Mouse (Mus musculus): ENCODE data around the gene Slc29a4. TPM values are rescaled to one million over a fixed set of nuclear protein-coding genes. Genes with fewer than 3 reads are reported as not detected.

Slc29a4 gene
- polyA plus RNA-seq, 1 experiment from 2014 or later = 58.5 TPM

- 63% methylated on average over 7 of the region's 7 CpGs for WGBS
- Histone ChIP-seq H3K36me3 (no peaks in the 10 kb centered on the region), H3K4me1 (peaks cover 1% of the 10 kb centered on the region; the same call in 1 of the 2 replicates), H3K27me3 (no peaks in the 10 kb centered on the region), H3K9me3 (replicated peaks) (0 out of 2 replicates have a peak, but pooled peaks cover 8% of the 10 kb centered on the region), H3K9ac (no peak overlapping the region), H3K4me3 (no peak overlapping the region), H3K27ac (peak overlapping the region; percentile 8; the same call in 1 of the 2 replicates), H3K4me2 (replicated peaks) (no peak overlapping the region)
- ATAC-seq (ENCODE audit: low FRiP score) = no peak
Measured at GRCm38 (mm10) chr5:142678141-142678571, 14.2 kb upstream of the Slc29a4 start.

GRCm38 (mm10) chr5:142679065-142679464, 13.2 kb upstream of the Slc29a4 start:
- no peaks in the 10 kb centered on the region for H3K4me1 ChIP-seq
- no peak overlapping the region for H3K4me2 ChIP-seq (replicated peaks)
- H3K9ac ChIP-seq = no peak overlapping the region
- H3K27me3 ChIP-seq = no peaks in the 10 kb centered on the region
- WGBS = 96% methylated on average over 1 of the region's 1 CpGs
- H3K27ac ChIP-seq = no peak overlapping the region
- H3K36me3 ChIP-seq = no peaks in the 10 kb centered on the region
- H3K9me3 ChIP-seq (replicated peaks) = 0 out of 2 replicates have a peak, but pooled peaks cover 11% of the 10 kb centered on the region
- ATAC-seq (ENCODE audit: low FRiP score) = no peak
- no peak overlapping the region for H3K4me3 ChIP-seq

DNA sequence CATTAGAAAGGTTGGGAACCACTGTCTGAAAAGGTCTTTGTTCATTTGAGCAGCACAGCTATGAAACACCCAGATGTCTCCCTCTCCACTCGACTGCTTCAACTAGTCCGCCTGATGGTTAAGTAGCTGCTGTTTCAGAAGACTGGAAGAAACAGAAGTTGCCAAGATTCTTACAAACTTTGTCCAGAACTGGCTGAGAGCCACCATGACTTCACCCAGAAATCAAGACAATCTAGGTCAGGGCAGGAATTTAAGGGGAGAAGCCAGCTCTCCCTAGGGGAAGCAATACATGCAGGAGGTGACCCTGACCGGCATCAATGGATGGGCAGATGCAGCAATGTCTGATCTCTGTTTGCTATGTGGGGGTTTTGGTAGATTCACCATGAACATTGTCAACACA, 10.4 kb upstream of the Slc29a4 start:
- Histone ChIP-seq H3K27ac (no peak overlapping the region), H3K27me3 (no peaks in the 10 kb centered on the region), H3K9me3 (replicated peaks) (0 out of 2 replicates have a peak, but pooled peaks cover 11% of the 10 kb centered on the region), H3K4me1 (no peaks in the 10 kb centered on the region), H3K4me2 (replicated peaks) (no peak overlapping the region), H3K9ac (no peak overlapping the region), H3K4me3 (no peak overlapping the region), H3K36me3 (no peaks in the 10 kb centered on the region)
- no peak for ATAC-seq (ENCODE audit: low FRiP score)
- WGBS = 84% methylated on average over 3 of the region's 3 CpGs

DNA sequence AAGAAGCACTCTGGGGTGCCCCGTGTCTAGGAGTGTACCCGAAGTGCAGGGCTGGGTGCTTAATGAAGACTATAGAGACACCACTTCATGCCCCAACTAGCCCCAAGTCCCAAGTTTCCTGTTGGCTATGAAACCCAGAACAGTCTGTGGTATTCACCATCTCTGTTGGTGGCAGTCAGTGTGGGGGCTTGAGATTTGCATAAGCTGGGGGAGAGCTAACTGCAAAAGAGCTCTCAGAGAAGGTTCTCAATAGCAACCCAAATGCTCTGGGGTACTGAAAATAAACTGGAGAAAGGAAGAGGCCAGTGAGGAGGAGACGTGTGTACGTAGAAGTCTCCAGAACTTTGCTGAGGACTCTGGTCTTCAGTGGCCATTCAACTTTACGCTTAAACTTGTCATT, 9.8 kb upstream of the Slc29a4 start:
- Histone ChIP-seq H3K4me2 (replicated peaks) (no peak overlapping the region), H3K36me3 (no peaks in the 10 kb centered on the region), H3K27me3 (no peaks in the 10 kb centered on the region), H3K4me3 (no peak overlapping the region), H3K9ac (no peak overlapping the region), H3K27ac (no peak overlapping the region), H3K9me3 (replicated peaks) (0 out of 2 replicates have a peak, but pooled peaks cover 11% of the 10 kb centered on the region), H3K4me1 (no peaks in the 10 kb centered on the region)
- 83% methylated on average over 5 of the region's 5 CpGs for WGBS
- no peak for ATAC-seq (ENCODE audit: low FRiP score)

DNA sequence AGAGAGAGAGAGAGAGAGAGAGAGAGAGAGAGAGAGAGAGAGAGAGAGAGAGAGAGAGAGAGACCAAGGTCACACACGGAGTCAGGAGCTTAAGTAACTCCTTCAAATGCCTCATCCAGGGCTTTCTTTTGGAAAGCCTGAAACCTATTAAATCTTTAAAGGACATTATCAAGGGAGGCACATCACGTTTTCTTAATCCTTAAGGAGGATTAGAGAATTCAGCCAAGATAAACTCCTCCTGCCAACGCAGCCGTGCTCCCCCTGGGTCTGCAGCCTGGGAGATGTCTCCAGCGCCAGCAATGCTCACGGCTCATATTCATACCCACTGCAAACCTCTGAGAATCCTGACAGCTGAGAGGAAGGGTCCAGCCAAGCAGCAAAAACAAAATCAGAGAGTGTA, 3.4 kb upstream of the Slc29a4 start:
- Histone ChIP-seq H3K27ac (no peak overlapping the region), H3K9ac (no peak overlapping the region), H3K4me3 (no peak overlapping the region), H3K4me2 (replicated peaks) (no peak overlapping the region), H3K36me3 (no peaks in the 10 kb centered on the region), H3K9me3 (replicated peaks) (no peaks in the 10 kb centered on the region), H3K4me1 (peaks cover 8% of the 10 kb centered on the region), H3K27me3 (no peaks in the 10 kb centered on the region; the same call in 1 of the 2 replicates)
- WGBS = 56% methylated on average over 6 of the region's 6 CpGs
- ATAC-seq (ENCODE audit: low FRiP score) = no peak

GRCm38 (mm10) chr5:142690343-142690742, 2.0 kb upstream of the Slc29a4 start:
- Histone ChIP-seq H3K27me3 (no peaks in the 10 kb centered on the region; the same call in 1 of the 2 replicates), H3K9me3 (replicated peaks) (no peaks in the 10 kb centered on the region), H3K9ac (no peak overlapping the region), H3K4me2 (replicated peaks) (no peak overlapping the region), H3K4me3 (no peak overlapping the region), H3K36me3 (no peaks in the 10 kb centered on the region), H3K27ac (no peak overlapping the region), H3K4me1 (peaks cover 13% of the 10 kb centered on the region)
- no peak for ATAC-seq (ENCODE audit: low FRiP score)
- 79% methylated on average over 3 of the region's 3 CpGs for WGBS

GRCm38 (mm10) chr5:142692971-142693737, 842 bp downstream of the Slc29a4 start:
- Histone ChIP-seq H3K9me3 (replicated peaks) (no peaks in the 10 kb centered on the region), H3K4me2 (replicated peaks) (no peak overlapping the region), H3K27me3 (peaks cover 2% of the 10 kb centered on the region; the same call in 1 of the 2 replicates), H3K27ac (no peak overlapping the region), H3K36me3 (no peaks in the 10 kb centered on the region), H3K4me3 (no peak overlapping the region), H3K4me1 (peaks cover 13% of the 10 kb centered on the region), H3K9ac (no peak overlapping the region)
- WGBS = 68% methylated on average over 12 of the region's 12 CpGs
- ATAC-seq (ENCODE audit: low FRiP score) = no peak

GRCm38 (mm10) chr5:142693738-142694430, 1.6 kb downstream of the Slc29a4 start:
- 48% methylated on average over 8 of the region's 8 CpGs for WGBS
- Histone ChIP-seq H3K9me3 (replicated peaks) (no peaks in the 10 kb centered on the region), H3K4me2 (replicated peaks) (no peak overlapping the region), H3K4me1 (peaks cover 13% of the 10 kb centered on the region), H3K4me3 (no peak overlapping the region), H3K27me3 (peaks cover 5% of the 10 kb centered on the region; the same call in 1 of the 2 replicates), H3K27ac (no peak overlapping the region), H3K36me3 (no peaks in the 10 kb centered on the region), H3K9ac (no peak overlapping the region)
- no peak for ATAC-seq (ENCODE audit: low FRiP score)

DNA sequence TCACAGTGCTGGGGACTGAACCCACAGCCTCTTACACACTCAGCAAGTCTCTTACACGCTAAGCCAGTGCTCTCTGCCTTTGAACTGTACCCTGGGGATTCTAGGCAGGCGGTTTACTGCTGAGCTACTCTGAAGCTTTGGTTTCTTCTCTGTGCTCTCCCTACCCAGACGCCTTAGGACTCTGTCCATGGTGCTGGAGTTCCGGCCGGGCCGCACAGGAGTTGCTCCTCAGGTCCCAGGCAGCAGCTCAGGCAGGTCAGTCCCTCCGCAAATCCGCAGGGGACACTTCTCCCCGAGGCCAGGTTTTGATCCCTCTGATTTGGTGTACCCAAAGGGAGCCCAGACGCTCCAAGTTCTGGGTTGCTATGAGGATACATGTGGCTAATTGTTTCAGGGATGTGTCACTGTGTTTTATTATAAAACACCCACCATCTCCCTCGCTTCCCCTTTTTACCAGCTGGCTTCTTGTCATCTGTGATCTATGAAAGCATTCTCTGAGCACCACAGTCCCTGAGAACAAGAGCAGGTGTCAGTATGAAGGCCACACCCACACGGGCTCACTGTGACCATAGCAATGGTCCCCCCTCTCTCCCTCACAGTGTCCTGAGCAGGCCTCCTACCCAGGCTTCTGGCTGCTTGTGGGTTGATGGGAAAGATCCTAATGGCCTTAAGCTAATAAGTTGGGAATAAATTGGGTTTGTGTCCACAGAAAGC, 2.5 kb downstream of the Slc29a4 start:
- Histone ChIP-seq H3K27ac (0 out of 2 replicates have a peak overlapping the region, but pooled peaks have one; percentile 35), H3K4me2 (replicated peaks) (no peak overlapping the region), H3K4me3 (no peak overlapping the region), H3K9me3 (replicated peaks) (no peaks in the 10 kb centered on the region), H3K9ac (no peak overlapping the region), H3K27me3 (peaks cover 5% of the 10 kb centered on the region; the same call in 1 of the 2 replicates), H3K4me1 (peaks cover 13% of the 10 kb centered on the region), H3K36me3 (no peaks in the 10 kb centered on the region)
- no peak for ATAC-seq (ENCODE audit: low FRiP score)
- 9% methylated on average over 12 of the region's 12 CpGs for WGBS

DNA sequence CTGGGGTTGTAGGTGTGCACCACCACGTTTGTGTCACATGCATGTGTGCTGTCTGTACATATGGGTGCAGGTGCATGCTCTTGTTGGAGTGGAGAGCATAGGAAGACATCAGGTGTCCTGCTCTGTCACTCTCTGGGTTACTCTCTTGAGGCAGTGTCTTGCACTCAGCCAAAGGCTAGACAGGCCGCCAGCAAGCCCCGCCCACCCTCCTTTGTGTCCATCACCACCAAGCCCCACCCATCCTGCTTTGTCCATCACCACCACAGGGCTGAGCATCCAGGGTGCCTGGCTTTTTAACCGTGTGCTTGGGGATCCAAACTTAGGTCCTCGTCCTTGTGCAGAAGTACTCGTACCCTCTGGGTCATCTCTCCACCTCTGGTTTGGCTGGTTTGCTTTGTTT, 3.9 kb downstream of the Slc29a4 start:
- ATAC-seq (ENCODE audit: low FRiP score) = no peak
- peaks cover 15% of the 10 kb centered on the region for H3K4me1 ChIP-seq
- no peak overlapping the region for H3K9ac ChIP-seq
- H3K36me3 ChIP-seq = no peaks in the 10 kb centered on the region
- H3K9me3 ChIP-seq (replicated peaks) = no peaks in the 10 kb centered on the region
- peaks cover 18% of the 10 kb centered on the region for H3K27me3 ChIP-seq
- no peak overlapping the region for H3K4me3 ChIP-seq
- H3K27ac ChIP-seq = no peak overlapping the region
- no peak overlapping the region for H3K4me2 ChIP-seq (replicated peaks)
- WGBS = 24% methylated on average over 6 of the region's 6 CpGs

GRCm38 (mm10) chr5:142696865-142697264, 4.6 kb downstream of the Slc29a4 start:
- 90% methylated on average over 6 of the region's 6 CpGs for WGBS
- H3K27ac ChIP-seq = no peak overlapping the region
- no peak for ATAC-seq (ENCODE audit: low FRiP score)
- no peak overlapping the region for H3K4me2 ChIP-seq (replicated peaks)
- H3K9me3 ChIP-seq (replicated peaks) = no peaks in the 10 kb centered on the region
- peaks cover 23% of the 10 kb centered on the region for H3K27me3 ChIP-seq
- H3K9ac ChIP-seq = no peak overlapping the region
- no peak overlapping the region for H3K4me3 ChIP-seq
- peaks cover 20% of the 10 kb centered on the region for H3K4me1 ChIP-seq
- H3K36me3 ChIP-seq = no peaks in the 10 kb centered on the region

DNA sequence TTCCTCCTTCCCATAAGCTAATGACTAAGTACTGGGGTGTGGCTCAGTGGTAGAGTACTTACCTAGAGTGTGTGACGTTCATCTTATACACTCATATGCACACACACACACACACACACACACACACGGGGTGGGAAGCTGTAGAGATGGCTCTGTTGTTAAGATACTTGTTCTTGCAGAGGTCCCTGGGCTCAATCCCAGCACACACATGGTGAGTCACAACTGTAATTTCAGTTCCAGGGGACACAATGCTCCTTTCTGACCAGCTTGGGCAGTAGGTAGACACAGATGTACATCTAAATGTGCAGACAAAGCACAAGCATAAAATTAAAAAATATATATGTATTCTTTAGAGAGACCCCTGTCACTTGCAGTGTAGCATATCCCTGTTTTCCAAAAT, 5.4 kb downstream of the Slc29a4 start:
- H3K9me3 ChIP-seq (replicated peaks) = no peaks in the 10 kb centered on the region
- peaks cover 23% of the 10 kb centered on the region for H3K27me3 ChIP-seq
- 68% methylated on average over 2 of the region's 2 CpGs for WGBS

More for the DNA sequence above, 5.4 kb downstream of the Slc29a4 start:
- Histone ChIP-seq H3K9ac (no peak overlapping the region), H3K4me3 (no peak overlapping the region), H3K4me2 (replicated peaks) (no peak overlapping the region), H3K4me1 (peaks cover 23% of the 10 kb centered on the region), H3K36me3 (no peaks in the 10 kb centered on the region), H3K27ac (no peak overlapping the region)
- no peak for ATAC-seq (ENCODE audit: low FRiP score)

Measured in hindbrain, embryonic 12.5 days (tissue).